Mouse (Mus musculus) cortical plate, adult 2 months (tissue): ENCODE measurements at regions not wholly inside any gene's neighbourhood (a gene's known extent, or its start where the extent isn't known, plus 50 kb on each side); places are given as distances from the start of the nearest gene placed in this dataset.

ENCODE experiments used
- CTCF ChIP-seq: fragments of 200-500 bp; IDR thresholded peaks from 2 replicates; pipeline ENCODE4 v1.5.1; 2011; ENCODE audit warnings: mild to moderate bottlenecking, control low read depth, low read length; ENCODE audit not compliant: insufficient read depth; ENCODE audit errors: extremely low read depth
- POLR2A ChIP-seq: fragments of 200-500 bp; IDR thresholded peaks from 2 replicates; pipeline ENCODE4 v1.6.1; 2011; ENCODE audit warnings: mild to moderate bottlenecking, low read length, control low read depth; ENCODE audit not compliant: insufficient read depth; ENCODE audit errors: extremely low read depth

DNA sequence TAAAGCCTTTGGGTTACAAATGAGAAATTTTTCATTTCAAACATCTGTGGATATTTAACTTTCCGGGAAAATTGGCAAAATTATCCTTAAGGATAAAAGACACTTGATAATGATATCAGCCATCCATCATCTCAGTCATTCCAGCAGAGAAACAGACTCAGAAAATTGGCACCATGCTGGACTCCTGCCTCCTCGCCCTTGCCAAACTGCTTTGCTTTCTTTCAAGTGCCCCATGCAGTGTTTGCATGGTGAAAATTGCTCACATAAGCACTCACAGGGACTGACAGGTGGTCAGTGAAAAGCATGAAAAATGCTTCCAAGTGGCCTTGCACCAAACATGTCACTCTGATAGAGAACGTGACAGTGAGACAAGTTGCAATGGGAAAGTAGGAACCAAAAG is 464.2 kb upstream of the Zfp960 start:
- no peak for TF ChIP-seq CTCF
- TF ChIP-seq POLR2A: no peak
